ENCODE assay signal across 14 mouse cellular contexts in genomic region chr9:28306364-28307121, GRCm38 (mm10).
DNase-seq lines count a peak whose midpoint lies in the region; ATAC-seq lines count a peak whose summit lies in the region.
"Had no signal": no experiment of that assay in that cellular context is flagged by ENCODE, and none has a peak within 500 bp of the region (broad histone marks: within the 10 kb centered on the region; RNA-seq: fewer than 3 reads in every experiment).

No protein-coding gene starts in this region.

- no peak overlapping the region for H3K4me2 ChIP-seq in hindbrain, embryonic 13.5 days
- H3K4me2 ChIP-seq in midbrain, embryonic 16.5 days (ENCODE audit: low read length), result no peak overlapping the region

- peaks cover 18% of the 10 kb centered on the region for H3K4me1 ChIP-seq in hindbrain, embryonic 13.5 days (replicated peaks)
- H3K4me1 ChIP-seq in midbrain, embryonic 16.5 days (ENCODE audit: control insufficient read depth, insufficient read depth, low read length), result peaks cover 4% of the 10 kb centered on the region
- H3K4me1 ChIP-seq: megakaryocyte, embryonic 14.5 days had no signal

- no peak overlapping the region for H3K9ac ChIP-seq in hindbrain, embryonic 13.5 days
- no peak overlapping the region for H3K9ac ChIP-seq in midbrain, embryonic 16.5 days (ENCODE audit: low read depth, low read length)

- H3K36me3 ChIP-seq in hindbrain, embryonic 13.5 days, result no peaks in the 10 kb centered on the region
- H3K36me3 ChIP-seq in midbrain, embryonic 16.5 days (ENCODE audit: control insufficient read depth, insufficient read depth, low read length), result no peaks in the 10 kb centered on the region

- no peak overlapping the region for H3K4me3 ChIP-seq in hindbrain, embryonic 13.5 days
- no peak overlapping the region for H3K4me3 ChIP-seq in midbrain, embryonic 16.5 days (ENCODE audit: low read depth, low read length)
- H3K4me3 ChIP-seq: megakaryocyte, embryonic 14.5 days had no signal

- H3K9me3 ChIP-seq in hindbrain, embryonic 13.5 days, result no peaks in the 10 kb centered on the region
- H3K9me3 ChIP-seq in midbrain, embryonic 16.5 days (replicated peaks; ENCODE audit: control insufficient read depth, low read length, poor library complexity, severe bottlenecking), result no peaks in the 10 kb centered on the region

- intact Hi-C loops in heart, postnatal 14 days (cut with DNase I), result no loop called here

- H3K27ac ChIP-seq in hindbrain, embryonic 13.5 days, result peak overlapping the region; percentile 40; the same call in 1 of the 2 replicates
- no peak overlapping the region for H3K27ac ChIP-seq in midbrain, embryonic 16.5 days (ENCODE audit: low read length)

- peak; percentile 31; the same call in 1 of the 2 replicates for ATAC-seq in cerebellum, adult (ENCODE audit: insufficient number of reproducible peaks, low FRiP score, low TSS enrichment)
- peak; percentile 62 for ATAC-seq in hindbrain, embryonic 13.5 days (ENCODE audit: low FRiP score)
- ATAC-seq in midbrain, embryonic 16.5 days, result peak; percentile 66; the same call in 1 of the 2 replicates
- ATAC-seq in megakaryocyte, adult 5-6 weeks (ENCODE audit: poor library complexity, severe bottlenecking), result no peak

- WGBS in hindbrain, embryonic 13.5 days, result 40% methylated on average over 11 of the region's 11 CpGs
- 49% methylated on average over 11 of the region's 11 CpGs for WGBS in midbrain, embryonic 16.5 days

- peaks cover 3% of the 10 kb centered on the region for H3K27me3 ChIP-seq in hindbrain, embryonic 13.5 days
- H3K27me3 ChIP-seq in midbrain, embryonic 16.5 days (ENCODE audit: control insufficient read depth, insufficient read depth, low read depth, low read length), result no peaks in the 10 kb centered on the region
- H3K27me3 ChIP-seq: megakaryocyte, embryonic 14.5 days had no signal

- no peak for DNase-seq in cerebellum, postnatal 4 days (ENCODE audit: low spot score in 2 of 2)
- peak; percentile 16 for DNase-seq in embryo, embryonic 11 days
- no peak for DNase-seq in gastrocnemius, postnatal 4 days (ENCODE audit: low spot score in 2 of 2)
- DNase-seq in heart, postnatal 14 days, result no peak
- DNase-seq: adrenal gland, postnatal 10 days; gastrocnemius, postnatal 36 days; kidney, adult 2 months; kidney, postnatal 4 days; lung, adult 2 months had no signal
